Comparison of ENCODE assay signal across 8 mouse cellular contexts in genomic region chr3:129533743-129534530, GRCm38 (mm10). TPM values are rescaled to one million over a fixed set of nuclear protein-coding genes. Genes with fewer than 3 reads are reported as not detected.
A peak's percentile ranks its signal among the peaks of the same experiment; 100 is the strongest.
DNase-seq lines count a peak whose midpoint lies in the region; ATAC-seq and TF ChIP-seq lines count a peak whose summit lies in the region.

No protein-coding gene starts in this region.

- H3K4me1 ChIP-seq in ES-Bruce4 (ENCODE audit: control insufficient read depth, insufficient read depth, low read length) = peaks cover under 1% of the 10 kb centered on the region
- H3K4me1 ChIP-seq in forebrain, embryonic 15.5 days = peaks cover 44% of the 10 kb centered on the region
- H3K4me1 ChIP-seq in lung, embryonic 14.5 days (ENCODE audit: insufficient read depth) = peaks cover 15% of the 10 kb centered on the region
- peaks cover 7% of the 10 kb centered on the region for H3K4me1 ChIP-seq in olfactory bulb, adult 2 months (ENCODE audit: control insufficient read depth, insufficient read depth, low read length)

- intact Hi-C loops in heart, postnatal 25 days (cut with DNase I) = loop anchor here (2.0 to 10.0 kb wide), 4 partner anchors 101 to 291 kb away; partner anchors contain the start of gene Rrh

- H3K27ac ChIP-seq in ES-Bruce4 (ENCODE audit: insufficient read depth, low read length) = 0 out of 2 replicates have a peak overlapping the region, but pooled peaks have one; percentile 23
- peak overlapping the region; percentile 99 for H3K27ac ChIP-seq in forebrain, embryonic 15.5 days (replicated peaks)
- peak overlapping the region; percentile 98 for H3K27ac ChIP-seq in lung, embryonic 14.5 days (ENCODE audit: low read depth)
- peak overlapping the region; percentile 88 for H3K27ac ChIP-seq in olfactory bulb, adult 2 months (ENCODE audit: insufficient read depth, low read depth, low read length)

- no peak for TF ChIP-seq EP300 in ES-Bruce4 (IDR thresholded peaks at IDR 0.05; ENCODE audit: insufficient read depth, low read depth, low read length)

- H3K9ac ChIP-seq in ES-Bruce4 (ENCODE audit: low read depth, poor library complexity, severe bottlenecking) = peak overlapping the region; percentile 97
- H3K9ac ChIP-seq in forebrain, embryonic 15.5 days (replicated peaks) = peak overlapping the region; percentile 96
- H3K9ac ChIP-seq in lung, embryonic 14.5 days = peak overlapping the region; percentile 97

- WGBS in forebrain, embryonic 15.5 days = under 1% methylated on average over 72 of the region's 74 CpGs
- 0% methylated on average over 62 of the region's 74 CpGs for WGBS in lung, embryonic 14.5 days
- 1% methylated on average over 74 of the region's 74 CpGs for WGBS in olfactory bulb, adult 2 months

- no peaks in the 10 kb centered on the region; the same call in 1 of the 2 replicates for H3K36me3 ChIP-seq in ES-Bruce4 (ENCODE audit: control insufficient read depth, insufficient read depth, low read length, poor library complexity, severe bottlenecking)
- no peaks in the 10 kb centered on the region for H3K36me3 ChIP-seq in forebrain, embryonic 15.5 days
- H3K36me3 ChIP-seq in lung, embryonic 14.5 days (ENCODE audit: insufficient read depth) = no peaks in the 10 kb centered on the region

- TF ChIP-seq CTCF in ES-Bruce4 (IDR thresholded peaks at IDR 0.05; ENCODE audit: low read depth, low read length) = no peak
- TF ChIP-seq CTCF in lung, embryonic 14.5 days (IDR thresholded peaks at IDR 0.05; ENCODE audit: low read depth) = no peak
- TF ChIP-seq CTCF in olfactory bulb, adult 2 months (IDR thresholded peaks at IDR 0.05; ENCODE audit: insufficient read depth, low read depth, low read length) = no peak

- no peak for TF ChIP-seq POLR2A in ES-Bruce4 (IDR thresholded peaks at IDR 0.05; ENCODE audit: insufficient read depth, low read length)
- peak; percentile 11 for TF ChIP-seq POLR2A in olfactory bulb, adult 2 months (IDR thresholded peaks at IDR 0.05; ENCODE audit: insufficient read depth, low read depth, low read length)

- peak; percentile 61 for DNase-seq in cerebellum, adult 11 months
- peak; percentile 42 for DNase-seq in heart, postnatal 25 days (ENCODE audit: low spot score)
- peak; percentile 43 to 54 for DNase-seq in layer of hippocampus, adult 8-10 months (ENCODE audit: low spot score in 2 of 2)
- peak; percentile 81 for DNase-seq in lung, embryonic 14.5 days
- DNase-seq in thymus, adult 18-20 months = peak; percentile 71

- ATAC-seq in forebrain, embryonic 15.5 days (replicated peaks) = peak; percentile 30
- peak; percentile 52 for ATAC-seq in lung, embryonic 14.5 days (ENCODE audit: insufficient read depth)

- H3K9me3 ChIP-seq in ES-Bruce4 (replicated peaks; ENCODE audit: control insufficient read depth, insufficient read depth, low read length, poor library complexity, severe bottlenecking) = no peaks in the 10 kb centered on the region
- no peaks in the 10 kb centered on the region for H3K9me3 ChIP-seq in forebrain, embryonic 15.5 days
- H3K9me3 ChIP-seq in lung, embryonic 14.5 days (ENCODE audit: low read depth, low read length) = no peaks in the 10 kb centered on the region

- peak overlapping the region; percentile 69 for H3K4me2 ChIP-seq in forebrain, embryonic 15.5 days (replicated peaks)
- peak overlapping the region; percentile 83 for H3K4me2 ChIP-seq in lung, embryonic 14.5 days

- H3K27me3 ChIP-seq in ES-Bruce4 (ENCODE audit: control insufficient read depth, insufficient read depth, low read length, poor library complexity, severe bottlenecking) = no peaks in the 10 kb centered on the region
- H3K27me3 ChIP-seq in forebrain, embryonic 15.5 days = no peaks in the 10 kb centered on the region
- no peaks in the 10 kb centered on the region for H3K27me3 ChIP-seq in lung, embryonic 14.5 days (ENCODE audit: insufficient read depth, low read length)

- H3K4me3 ChIP-seq in ES-Bruce4 (ENCODE audit: low read depth, low read length) = peak overlapping the region; percentile 89
- H3K4me3 ChIP-seq in forebrain, embryonic 15.5 days = peak overlapping the region; percentile 79
- peak overlapping the region; percentile 79 for H3K4me3 ChIP-seq in lung, embryonic 14.5 days (ENCODE audit: low read depth, low read length)
- peak overlapping the region; percentile 94 for H3K4me3 ChIP-seq in olfactory bulb, adult 2 months (ENCODE audit: insufficient read depth, low read depth, low read length)

RNA-seq across cellular contexts. Expression of gene Elovl6, which starts 1.8 kb away (rescaled TPM):
- polyA plus RNA-seq in ES-Bruce4 (2011; ENCODE audit: insufficient read depth, insufficient read length, low read depth, missing spikeins) = 124 TPM in 2 replicates
- 34.6 and 39.9 TPM in 2 replicates for polyA plus RNA-seq in forebrain, embryonic 15.5 days (2015; fragmentation: Nextera tagmentation; extraction: Ambion mirVana)
- total RNA-seq in heart, postnatal 25 days (2021) = 1 to 10 TPM; 1.4 to 1.5 TPM
- 10 to 100 TPM; 28.5 to 41.2 (median 33.1) TPM for total RNA-seq in layer of hippocampus, adult 8-10 months (2022)
- polyA plus RNA-seq in lung, embryonic 14.5 days (2014; fragmentation: Nextera tagmentation; extraction: Ambion mirVana) = 21.2 and 21.8 TPM in 2 replicates
- 155 TPM in 1 of 2 replicates, not detected in the other for polyA plus RNA-seq in olfactory bulb, adult 2 months (2012; ENCODE audit: insufficient read depth, insufficient read length, low replicate concordance, missing spikeins)

Comparison
In these comparisons a context has a peak if more than half of its experiments do, and no peak if none do; other contexts are left out.
1. Peak in every context shown above with its lines: DNase-seq, ATAC-seq, H3K4me3 ChIP-seq and H3K27ac ChIP-seq.
2. H3K27ac ChIP-seq: peak in every context shown above with its lines; median percentile 99 in forebrain, embryonic 15.5 days; 98 in lung, embryonic 14.5 days; 88 in olfactory bulb, adult 2 months; 23 in ES-Bruce4.